Mouse (Mus musculus) embryonic facial prominence, embryonic 11.5 days (tissue): ENCODE measurements around the gene Gpr65. TPM values are rescaled to one million over a fixed set of nuclear protein-coding genes. Genes with fewer than 3 reads are reported as not detected.
"Not testable (repeated sequence)": the region's sequence is repeated elsewhere in the genome, so short reads cannot be mapped to it uniquely, and the experiment has no call there.

Experiments used
- ATAC-seq: fragments of 200-750 bp; cut with Nextera tagmentation; replicated peaks from 2 replicates; pipeline ENCODE4 v1.8.0; 2017; ENCODE audit warnings: low read depth; ENCODE audit not compliant: insufficient number of reproducible peaks, low FRiP score, low TSS enrichment
- DNase-seq: peaks from one replicate; pipeline ENCODE4 v3.0.0-alpha.2; 2015; ENCODE audit warnings: low spot score
- H3K27ac ChIP-seq: fragments of 300-500 bp; sonication (generic); replicated peaks from 2 replicates; pipeline ENCODE4 v1.5.1; 2014; ENCODE audit warnings: mild to moderate bottlenecking, low read depth, low read length, control low read depth
- H3K27me3 ChIP-seq: fragments of 300-500 bp; sonication (generic); 2 replicates; pipeline ENCODE4 v1.6.1; 2014; ENCODE audit warnings: mild to moderate bottlenecking, low read length, moderate library complexity, mixed read lengths; ENCODE audit not compliant: control insufficient read depth, insufficient read depth
- H3K36me3 ChIP-seq: fragments of 300-500 bp; sonication (generic); replicated peaks from 2 replicates; pipeline ENCODE4 v1.6.1; 2014; ENCODE audit warnings: low read depth, mild to moderate bottlenecking, low read length, moderate library complexity, mixed read lengths; ENCODE audit not compliant: control insufficient read depth, insufficient read depth
- H3K4me1 ChIP-seq: fragments of 300-500 bp; sonication (generic); 2 replicates; pipeline ENCODE4 v1.6.1; 2014; ENCODE audit warnings: low read length, mixed read lengths; ENCODE audit not compliant: control insufficient read depth, insufficient read depth
- H3K4me2 ChIP-seq: fragments of 300-500 bp; sonication (generic); 2 replicates; pipeline ENCODE4 v1.6.1; 2014; ENCODE audit warnings: low read depth, mild to moderate bottlenecking, control low read depth, low read length, moderate library complexity
- H3K4me3 ChIP-seq: fragments of 300-500 bp; sonication (generic); 2 replicates; pipeline ENCODE4 v1.5.1; 2014; ENCODE audit warnings: low read depth, low read length, control low read depth
- H3K9ac ChIP-seq: fragments of 300-500 bp; sonication (generic); replicated peaks from 2 replicates; pipeline ENCODE4 v1.6.1; 2014; ENCODE audit warnings: mild to moderate bottlenecking, control low read depth, low read length
- H3K9me3 ChIP-seq: fragments of 300-500 bp; sonication (generic); replicated peaks from 2 replicates; pipeline ENCODE4 v1.6.1; 2016; ENCODE audit warnings: mild to moderate bottlenecking, low read length, inconsistent platforms, mixed read lengths; ENCODE audit not compliant: control insufficient read depth
- WGBS: fragments of 180-500 bp; shearing (Covaris S2); extraction: QIAGEN DNeasy Blood & Tissue Kit; methylation state at CpG from one replicate; pipeline ENCODE4 v1.1.7; 2014; 5-methylcytosine and 5-hydroxymethylcytosine counted together
- polyA plus RNA-seq: library from polyadenylated mRNA; unstranded; fragments of >200 nt; fragmentation: Nextera tagmentation; extraction: Ambion mirVana; gene quantifications from 2 replicates; pipeline ENCODE4 v1.2.1, GENCODE M21; 2014

Gpr65 gene
- polyA plus RNA-seq, 1 experiment from 2014 or later, result 0.45 TPM

- 77% methylated on average over 5 of the region's 5 CpGs for WGBS
- H3K27ac ChIP-seq, result no peak overlapping the region
- DNase-seq (no peak), ATAC-seq (no peak)
- H3K4me1 ChIP-seq, result no peaks in the 10 kb centered on the region
- no peak overlapping the region for H3K4me3 ChIP-seq
- no peak overlapping the region for H3K9ac ChIP-seq
- H3K27me3 ChIP-seq, result no peaks in the 10 kb centered on the region
- H3K4me2 ChIP-seq, result no peak overlapping the region
- H3K36me3 ChIP-seq, result no peaks in the 10 kb centered on the region
- H3K9me3 ChIP-seq, result no peaks in the 10 kb centered on the region
Measured at GRCm38 (mm10) chr12:98315924-98316323, 47.5 kb downstream of the Gpr65 start.

GRCm38 (mm10) chr12:98317718-98318340 is 49.4 kb downstream of the Gpr65 start:
- Histone ChIP-seq H3K4me1 (no peaks in the 10 kb centered on the region), H3K9me3 (no peaks in the 10 kb centered on the region), H3K36me3 (no peaks in the 10 kb centered on the region), H3K27me3 (no peaks in the 10 kb centered on the region), H3K4me3 (no peak overlapping the region), H3K4me2 (no peak overlapping the region), H3K27ac (no peak overlapping the region), H3K9ac (no peak overlapping the region)
- DNase-seq (no peak), ATAC-seq (no peak)
- WGBS, result 79% methylated on average over 8 of the region's 8 CpGs

- ATAC-seq (no peak), DNase-seq (no peak)
- 80% methylated on average over 4 of the region's 4 CpGs for WGBS
- no peaks in the 10 kb centered on the region for H3K27me3 ChIP-seq
- H3K9ac ChIP-seq, result no peak overlapping the region
- no peaks in the 10 kb centered on the region for H3K36me3 ChIP-seq
- H3K4me2 ChIP-seq, result no peak overlapping the region
- H3K4me3 ChIP-seq, result no peak overlapping the region
- no peaks in the 10 kb centered on the region for H3K4me1 ChIP-seq
- no peaks in the 10 kb centered on the region for H3K9me3 ChIP-seq
- H3K27ac ChIP-seq, result no peak overlapping the region
Measured at GRCm38 (mm10) chr12:98322426-98322825, 54.0 kb downstream of the Gpr65 start.

DNA sequence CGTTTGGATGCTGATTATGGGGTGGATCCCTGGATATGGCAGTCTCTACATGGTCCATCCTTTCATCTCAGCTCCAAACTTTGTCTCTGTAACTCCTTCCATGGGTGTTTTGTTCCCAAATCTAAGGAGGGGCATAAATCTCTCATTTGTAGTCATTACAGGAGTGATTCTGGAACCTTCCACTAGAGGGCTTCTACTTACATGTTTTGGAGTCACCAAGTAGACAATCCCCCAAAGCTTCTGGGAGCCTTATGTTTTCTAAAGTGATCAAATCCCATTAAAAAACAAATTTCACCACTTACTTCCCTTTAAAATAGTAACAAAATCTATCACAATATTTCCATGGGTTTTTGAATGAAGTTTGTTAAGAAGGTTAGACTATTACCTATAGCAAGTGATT is 55.7 kb downstream of the Gpr65 start:
- not testable (repeated sequence) for H3K9ac ChIP-seq, H3K4me3 ChIP-seq, H3K27ac ChIP-seq, H3K36me3 ChIP-seq, H3K4me2 ChIP-seq, H3K9me3 ChIP-seq, H3K27me3 ChIP-seq, ATAC-seq, H3K4me1 ChIP-seq
- WGBS, result no CpG with 5 or more reads among the region's 1 CpGs
- DNase-seq, result peak; percentile 77

Other genes starting within 250 kb of the Gpr65 start
- gene Galc, start 9.2 kb upstream of the Gpr65 start, polyA plus RNA-seq, result 11.3 and 12.4 TPM in 2 replicates